Mouse (Mus musculus): Measurements from ENCODE around the gene Apoc3.

Gene Apoc3

GRCm38 (mm10) chr9:46235596-46235648 is at the start of gene Apoc3:
Gene Apoc3, minus strand, starts transcription at chr9:46235636.
- DNase-seq, result no peak

DNA sequence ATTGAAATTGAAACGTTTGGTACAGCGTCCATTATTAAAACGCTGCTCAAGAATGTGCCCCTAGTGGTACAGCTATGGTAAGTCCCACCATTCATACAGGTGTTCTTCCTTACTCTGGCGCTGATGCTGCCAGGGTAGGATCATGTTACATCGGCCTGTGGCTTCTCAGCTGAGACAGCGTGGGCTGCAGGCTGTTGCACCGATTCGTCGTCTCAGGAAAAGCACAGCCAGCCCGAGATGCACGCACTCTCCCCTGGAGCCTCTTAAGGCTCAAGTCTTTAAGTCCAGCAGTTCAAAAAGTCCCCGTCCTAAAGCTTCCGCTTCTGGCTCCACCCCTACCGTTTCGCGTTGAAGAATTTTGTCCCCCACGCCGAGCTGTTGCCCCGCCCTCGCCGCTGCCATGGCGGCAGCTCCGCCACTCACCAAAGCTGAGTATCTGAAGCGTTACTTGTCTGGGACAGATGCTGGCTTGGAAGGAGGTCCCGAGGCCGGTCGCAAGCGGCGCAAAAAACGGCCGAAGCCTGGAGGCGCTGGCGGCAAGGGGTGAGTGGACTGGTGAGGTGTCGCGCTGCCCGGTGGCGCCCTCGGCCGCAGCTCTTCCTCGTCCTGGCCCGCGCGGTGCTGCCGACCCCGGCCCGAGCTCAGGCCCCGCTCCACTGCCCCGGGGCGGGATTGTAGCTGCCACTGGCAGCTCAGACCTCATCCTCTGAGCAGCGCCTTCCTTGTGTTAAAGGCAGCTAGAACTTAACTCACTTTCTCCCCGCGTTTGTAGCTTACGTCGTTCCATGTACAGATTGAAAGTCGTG is 47.4 kb upstream of the Apoc3 start, which contains the start of gene Bud13:
Bud13 (plus strand) TSS at position 378 of the 806 bp plus-strand sequence.
- DNase-seq, result peak; percentile 93

GRCm38 (mm10) chr9:46274494-46274893 is 39.1 kb upstream of the Apoc3 start:
- no peak for DNase-seq

DNA sequence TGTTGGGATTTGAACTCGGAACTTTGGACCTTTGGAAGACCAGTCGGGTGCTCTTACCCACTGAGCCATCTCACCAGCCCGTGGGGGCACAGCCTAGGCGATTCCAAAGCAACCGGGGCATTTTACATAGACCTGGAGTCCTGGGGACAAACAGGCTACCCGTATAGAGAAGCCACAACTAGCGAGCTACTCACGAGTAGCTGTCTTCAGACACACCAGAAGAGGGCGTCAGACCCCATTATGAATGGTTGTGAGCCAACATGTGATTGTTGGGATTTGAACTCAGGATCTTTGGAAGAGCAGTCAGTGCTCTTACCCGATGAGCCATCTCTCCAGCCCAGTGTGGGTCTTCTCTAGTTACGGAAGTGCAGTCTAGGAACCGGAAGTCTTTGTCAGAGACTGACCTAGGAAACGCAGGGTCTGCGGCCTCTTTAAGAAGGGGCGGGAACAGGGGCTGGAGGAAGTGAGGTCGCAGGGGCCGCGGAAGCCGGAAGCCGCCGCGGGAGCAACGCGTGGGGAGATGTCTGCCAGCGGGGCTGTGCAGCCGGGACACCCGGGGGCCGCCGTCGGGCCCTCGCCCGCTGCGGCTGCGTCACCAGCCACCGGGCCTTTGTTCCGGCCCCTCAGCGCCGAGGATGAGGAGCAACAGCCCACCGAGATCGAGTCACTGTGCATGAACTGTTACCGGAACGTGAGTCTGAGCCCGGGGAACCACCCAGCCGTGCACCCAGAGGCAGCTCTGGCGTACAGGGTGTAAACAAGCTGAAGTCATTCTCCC is 37.4 kb upstream of the Apoc3 start, which contains the start of gene Zpr1:
Zpr1 (plus strand) TSS at position 388 of the 778 bp plus-strand sequence.
- peak; percentile 89 to 95 for DNase-seq

- DNase-seq, result no peak
Measured at GRCm38 (mm10) chr9:46272070-46272469, 36.6 kb upstream of the Apoc3 start.

DNA sequence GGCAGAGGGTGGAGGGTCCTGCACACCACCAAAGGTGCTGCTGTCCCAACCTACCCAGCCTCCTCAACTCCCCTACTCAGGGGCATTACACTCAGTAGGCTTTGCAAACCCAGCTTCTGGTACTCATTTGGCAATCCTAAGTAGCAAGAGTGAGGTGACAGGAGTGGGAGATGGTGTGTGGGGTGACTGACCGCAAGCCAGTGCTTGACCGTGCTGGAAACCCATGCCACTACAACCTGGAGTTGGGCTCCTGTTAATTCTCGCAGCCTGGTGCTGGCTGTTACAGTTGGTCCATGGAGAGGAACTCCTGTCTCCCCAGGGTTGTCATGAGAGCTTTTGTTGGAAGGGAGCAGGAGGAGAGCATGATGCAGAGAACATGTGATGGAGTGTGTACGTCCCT is 35.3 kb upstream of the Apoc3 start:
- DNase-seq, result no peak

DNA sequence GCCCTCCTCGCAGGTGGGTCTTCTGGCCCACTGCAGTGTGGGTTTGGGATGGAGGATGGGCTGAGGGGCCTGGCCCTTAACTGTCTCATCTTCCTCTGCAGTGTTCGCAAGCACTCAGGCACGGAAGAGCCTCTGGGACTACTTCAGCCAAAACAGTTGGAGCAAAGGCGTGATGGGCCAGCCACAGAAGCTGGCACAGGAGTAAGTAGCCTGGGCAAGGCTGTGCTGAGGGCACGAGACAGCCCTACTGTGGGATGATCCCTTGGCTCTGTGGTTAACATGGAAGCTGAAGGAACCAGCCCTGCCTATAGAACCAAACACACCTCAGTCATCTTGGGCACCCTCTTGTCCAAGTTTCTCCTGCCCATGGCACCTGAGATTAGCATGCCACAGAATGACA is 33.7 kb upstream of the Apoc3 start:
- DNase-seq, result no peak

DNA sequence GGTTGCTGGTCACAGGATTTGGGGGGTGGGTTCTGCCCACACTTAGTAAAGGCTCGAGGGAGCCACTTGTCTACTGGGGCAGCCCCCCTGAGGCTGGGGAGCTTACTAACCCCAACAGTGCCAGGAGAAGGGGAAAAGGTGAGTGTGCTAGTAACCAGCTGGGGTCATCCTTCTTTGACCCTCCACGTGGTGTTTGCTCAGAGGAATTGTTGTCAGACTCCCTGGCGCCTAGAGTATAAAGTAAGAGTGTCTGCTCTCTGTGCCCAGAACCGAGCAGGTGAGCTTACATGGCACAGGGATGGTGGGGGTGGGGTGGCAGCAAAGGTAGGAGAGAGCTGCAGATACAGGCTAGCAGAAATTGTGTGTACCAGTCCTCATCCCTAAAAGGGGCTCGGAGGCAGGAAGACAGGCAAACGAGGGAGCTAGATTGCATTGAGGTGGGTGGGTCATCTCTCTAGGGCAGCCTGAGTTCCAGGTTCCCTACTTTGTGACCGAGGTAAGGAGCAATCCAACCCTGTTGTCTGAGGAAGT is 33.0 kb upstream of the Apoc3 start, which contains the start of gene Apoa5:
Apoa5 (plus strand) TSS at position 291 of the 531 bp plus-strand sequence.
- no peak for DNase-seq

- no peak for DNase-seq
Measured at GRCm38 (mm10) chr9:46261131-46261530, 25.7 kb upstream of the Apoc3 start.

DNA sequence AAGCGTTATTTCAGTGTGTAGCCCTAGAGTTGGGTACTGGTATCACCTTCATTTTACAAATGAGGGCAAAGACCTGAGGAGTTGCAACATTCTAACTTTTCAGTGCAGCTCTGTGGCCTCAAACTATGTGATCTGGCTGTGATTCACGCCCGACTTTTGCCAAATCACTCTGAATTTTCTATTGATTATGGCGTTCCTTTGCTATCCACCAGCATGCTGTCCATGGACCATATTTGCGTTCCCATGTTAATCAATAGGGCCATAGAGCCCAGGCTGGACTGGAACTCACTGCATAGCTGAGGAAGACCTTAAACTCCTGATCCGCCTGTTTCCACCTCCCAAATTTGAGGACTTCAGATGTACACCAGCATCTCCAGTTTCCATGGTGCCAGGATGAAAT is 23.7 kb upstream of the Apoc3 start:
- DNase-seq, result no peak

DNA sequence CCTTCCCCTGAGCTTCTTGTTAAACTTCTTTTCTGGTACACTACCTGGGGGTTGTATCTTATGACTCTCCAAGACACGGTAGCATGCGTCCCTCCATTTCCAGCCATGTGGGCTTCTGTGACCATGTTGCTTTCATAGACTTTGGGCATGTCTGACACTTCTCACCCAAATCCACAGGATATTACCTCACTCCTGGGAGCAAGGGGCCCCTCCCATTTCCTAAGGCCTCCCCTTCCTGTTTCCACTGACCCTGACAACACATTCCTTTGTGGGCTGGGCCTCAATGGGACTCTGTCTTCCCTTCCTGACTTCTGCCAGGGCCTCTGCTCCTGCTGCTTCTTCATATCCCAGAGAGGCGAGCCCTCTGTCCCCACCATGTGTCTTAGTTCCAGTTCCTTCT is 22.1 kb upstream of the Apoc3 start:
- no peak for DNase-seq

GRCm38 (mm10) chr9:46256658-46257385 is 21.4 kb upstream of the Apoc3 start:
- no peak for DNase-seq

DNA sequence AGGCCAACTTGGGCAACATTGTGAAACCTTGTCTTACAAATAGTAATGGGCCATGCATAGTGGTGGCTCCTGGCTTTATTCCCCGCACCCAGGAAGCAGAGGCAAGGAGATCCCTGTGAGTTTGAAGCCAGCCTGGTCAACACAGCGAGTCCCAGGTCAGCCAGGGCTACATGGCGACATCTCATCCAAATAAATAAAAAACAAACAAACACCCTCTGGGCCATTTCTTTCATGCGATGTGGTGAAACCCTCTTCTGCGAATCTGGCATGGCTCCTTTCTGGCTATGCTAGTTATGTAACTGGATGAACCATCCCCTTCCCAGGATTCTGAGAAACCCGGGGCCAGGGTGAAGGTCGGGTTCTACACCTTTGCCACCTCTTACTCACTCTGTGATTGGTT is 20.7 kb upstream of the Apoc3 start:
- DNase-seq, result no peak

DNA sequence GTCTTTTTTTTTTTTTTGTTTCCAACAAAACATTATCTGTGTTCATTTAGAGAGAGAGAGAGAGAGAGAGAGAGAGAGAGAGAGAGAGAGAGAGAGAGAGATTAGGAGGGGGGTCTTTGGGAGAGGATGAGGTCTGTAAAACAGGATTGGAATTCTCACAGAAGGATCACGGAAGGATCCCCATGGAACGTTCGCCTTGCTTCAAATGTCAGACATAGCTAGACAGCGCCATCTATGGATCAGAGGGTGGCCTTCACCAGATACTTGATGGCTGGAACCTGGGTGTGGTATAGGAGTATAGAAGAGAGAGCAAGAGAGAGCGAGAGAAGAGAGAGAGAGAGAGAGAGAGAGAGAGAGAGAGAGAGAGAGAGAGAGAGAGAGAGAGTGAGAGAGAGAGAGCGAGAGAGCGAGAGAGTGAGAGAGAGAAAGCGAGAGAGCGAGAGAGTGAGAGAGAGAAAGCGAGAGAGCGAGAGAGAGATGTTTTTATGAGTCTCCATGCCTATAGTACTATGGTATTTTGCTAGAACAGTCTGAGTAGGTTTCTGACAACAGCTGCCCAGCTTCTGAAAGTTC is 11.4 kb upstream of the Apoc3 start:
- peak; percentile 58 to 79 for DNase-seq

DNA sequence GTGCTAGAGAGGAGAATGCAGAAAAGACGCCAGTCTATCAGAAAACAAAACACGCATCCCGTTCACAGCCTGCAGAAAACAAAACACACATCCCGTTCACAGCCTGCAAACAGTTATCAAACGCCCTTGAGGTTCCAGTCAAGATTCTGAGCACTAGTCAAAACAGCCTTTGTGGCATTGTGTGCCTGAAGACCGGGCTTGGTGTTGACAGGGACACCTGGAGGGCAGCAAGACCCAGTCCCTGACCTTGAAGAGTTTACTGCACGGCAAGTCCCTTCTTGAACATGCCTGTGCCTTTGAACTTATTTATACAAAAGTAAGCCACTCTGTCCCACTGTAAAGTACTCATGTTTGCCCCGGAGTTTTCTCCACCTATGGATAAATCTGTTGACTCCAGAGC is 8.1 kb upstream of the Apoc3 start:
- DNase-seq, result no peak

DNA sequence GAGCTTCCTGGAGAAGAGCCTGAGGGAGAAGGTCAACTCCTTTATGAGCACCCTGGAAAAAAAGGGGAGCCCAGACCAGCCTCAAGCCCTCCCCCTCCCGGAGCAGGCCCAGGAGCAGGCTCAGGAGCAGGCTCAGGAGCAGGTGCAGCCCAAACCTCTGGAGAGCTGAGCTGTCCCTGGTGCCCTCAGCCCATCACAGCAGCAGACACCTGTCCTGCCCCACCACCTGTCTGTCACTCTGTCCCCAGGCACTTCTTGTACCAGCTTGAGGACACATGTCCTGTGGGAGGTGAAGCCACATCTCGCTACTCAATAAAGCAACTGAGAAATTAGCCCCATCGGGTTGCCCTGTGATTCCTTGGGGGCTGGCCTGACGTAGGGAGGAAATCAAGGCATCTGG is 7.7 kb upstream of the Apoc3 start:
- no peak for DNase-seq

DNA sequence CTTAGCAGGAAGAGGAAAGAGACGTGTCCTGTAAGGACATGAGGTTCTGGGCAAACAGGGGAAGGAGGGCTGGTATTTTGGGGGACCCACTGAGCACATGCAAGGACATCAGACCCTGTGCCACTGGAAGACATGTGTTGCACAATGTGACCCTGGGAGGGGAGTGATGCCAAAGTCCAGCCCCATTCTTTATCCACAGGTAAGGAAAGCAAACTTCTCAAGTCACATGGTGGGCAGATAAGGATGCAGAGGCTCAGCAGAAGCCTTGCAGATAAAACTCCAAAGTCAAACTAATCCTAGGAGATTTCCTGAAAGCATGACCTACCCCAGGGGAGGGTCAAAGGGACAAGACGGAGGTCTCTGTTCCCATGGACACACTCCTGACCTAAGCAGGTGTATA is 6.4 kb upstream of the Apoc3 start:
- DNase-seq, result no peak

- peak; percentile 59 to 77 for DNase-seq
Measured at GRCm38 (mm10) chr9:46240526-46241153, 5.2 kb upstream of the Apoc3 start, which contains the start of gene Apoa4. Gene Apoa4, plus strand, starts transcription at chr9:46240696.

DNA sequence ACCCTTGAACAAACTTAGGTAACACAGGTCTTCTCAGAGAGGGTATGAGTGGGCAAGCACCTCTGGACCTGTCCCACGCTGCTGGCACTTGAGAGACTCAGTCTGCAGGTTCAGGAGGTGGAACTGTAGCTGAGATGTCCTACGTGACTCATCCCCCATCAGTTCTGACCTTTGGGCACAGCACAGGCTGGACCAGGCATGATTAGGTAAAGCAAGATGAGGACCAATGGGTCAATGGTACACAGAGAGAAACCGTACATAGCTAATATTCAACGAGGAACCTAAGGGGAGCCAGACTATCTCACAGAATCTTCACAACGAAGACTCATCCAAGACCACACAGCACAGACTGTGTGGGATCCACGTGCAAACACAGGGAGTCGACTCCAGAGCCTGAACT is 3.4 kb upstream of the Apoc3 start:
- no peak for DNase-seq

- peak; percentile 38 to 69 for DNase-seq
Measured at GRCm38 (mm10) chr9:46235649-46236048, 213 bp upstream of the Apoc3 start.

DNA sequence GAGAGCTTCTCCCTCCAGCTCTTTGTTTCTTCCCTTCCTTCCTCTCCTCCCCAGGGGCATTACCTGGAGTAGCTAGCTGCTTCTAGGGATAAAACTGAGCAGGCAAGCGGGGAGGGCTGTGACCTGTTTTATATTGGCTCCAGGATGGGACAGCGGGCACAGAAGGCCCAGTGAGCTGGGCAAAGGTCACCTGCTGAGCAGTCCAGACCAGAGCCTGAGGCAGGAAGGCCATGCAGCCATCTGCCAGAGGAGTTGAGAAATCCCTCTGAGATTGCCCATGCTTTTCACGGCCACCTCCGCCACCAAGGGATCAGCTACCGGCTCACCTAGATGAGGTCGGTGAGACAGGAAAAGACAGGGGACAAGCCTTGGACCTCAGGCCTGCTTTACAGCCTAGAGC is 240 bp downstream of the Apoc3 start:
- DNase-seq, result peak; percentile 65 to 89

DNA sequence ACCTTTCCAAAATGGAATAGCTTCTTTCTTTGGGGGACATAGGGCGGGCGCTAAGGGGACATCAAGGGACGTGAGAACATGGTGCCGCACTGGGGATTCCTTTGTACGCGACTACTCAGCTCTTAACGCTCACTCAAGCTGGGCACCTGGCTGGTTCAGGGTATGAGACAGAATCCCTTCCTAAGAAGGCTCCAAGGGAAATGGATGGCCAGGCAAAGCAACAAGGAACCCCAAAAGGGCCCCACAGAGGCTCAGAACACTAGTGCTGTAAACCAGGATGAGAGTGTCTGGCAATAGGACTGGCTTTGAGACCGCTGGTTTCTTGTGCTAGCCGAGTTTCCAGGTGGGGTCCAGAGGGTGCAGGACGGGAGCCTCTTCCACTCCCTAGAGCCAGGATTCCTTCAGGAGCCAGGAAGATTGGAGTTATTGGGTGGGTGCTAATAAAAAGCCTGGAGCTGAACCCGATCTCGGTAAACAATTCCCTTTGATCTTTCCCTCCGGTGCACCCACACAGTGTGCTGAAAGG is 4.9 kb downstream of the Apoc3 start:
- no peak for DNase-seq

Measured in kidney, postnatal 25 days (tissue).